Mouse (Mus musculus): ENCODE measurements around the gene Tatdn2. TPM values are rescaled to one million over a fixed set of nuclear protein-coding genes. Genes with fewer than 3 reads are reported as not detected.
"Not testable (repeated sequence)": the region's sequence is repeated elsewhere in the genome, so short reads cannot be mapped to it uniquely, and the experiment has no call there.

Tatdn2 gene
- total RNA-seq, 2 experiments from 2014 or later, result 55.3 to 57.1 TPM

DNA sequence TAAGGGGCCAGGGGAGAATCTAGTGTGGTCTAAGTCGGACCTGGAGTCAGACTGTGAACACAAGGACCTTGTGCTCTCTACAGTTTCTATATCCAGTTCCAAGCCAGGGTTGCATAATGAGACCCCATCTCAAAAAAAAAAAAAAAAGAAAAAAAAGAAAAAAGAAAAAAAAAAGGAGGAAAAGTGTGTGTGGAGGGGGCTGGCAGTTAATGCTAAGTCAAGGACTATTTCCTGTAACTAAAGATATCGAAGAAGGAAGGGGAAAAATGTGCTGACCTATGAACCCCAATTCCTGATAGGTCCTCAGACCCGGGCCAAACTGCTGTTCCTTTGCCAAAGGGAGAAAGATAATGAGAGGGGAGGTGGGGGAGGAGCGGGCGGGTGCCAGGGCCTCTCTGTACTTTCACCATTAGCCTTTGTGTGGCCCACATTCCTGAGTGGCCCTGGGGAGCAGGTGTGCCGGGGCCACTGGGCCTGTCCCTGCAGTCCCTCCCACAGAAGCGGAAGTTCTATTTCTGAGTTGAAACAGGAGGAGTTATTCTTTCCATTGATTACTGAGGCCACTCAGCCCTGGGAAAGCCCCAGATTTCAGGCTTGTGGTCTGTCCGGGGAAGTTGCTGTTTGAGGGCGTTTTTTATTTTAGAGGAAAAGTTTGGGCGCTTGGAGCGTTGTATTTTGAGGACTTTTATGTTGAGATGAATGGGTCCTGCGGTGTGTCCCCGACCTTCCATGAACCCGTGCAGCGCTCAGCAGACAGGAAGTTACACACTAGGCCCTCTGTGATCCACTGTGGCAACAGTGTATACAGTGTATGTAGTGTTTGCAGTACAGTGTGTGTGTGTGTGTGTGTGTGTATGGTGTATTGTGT, 28.3 kb upstream of the Tatdn2 start:
- intact Hi-C loops (cut with DNase I), result loop anchor here (2.0 kb wide), 1 partner anchor 30 kb away; the partner anchor contains the start of gene Irak2
- peak; percentile 74 for DNase-seq (ENCODE audit: low spot score)

DNA sequence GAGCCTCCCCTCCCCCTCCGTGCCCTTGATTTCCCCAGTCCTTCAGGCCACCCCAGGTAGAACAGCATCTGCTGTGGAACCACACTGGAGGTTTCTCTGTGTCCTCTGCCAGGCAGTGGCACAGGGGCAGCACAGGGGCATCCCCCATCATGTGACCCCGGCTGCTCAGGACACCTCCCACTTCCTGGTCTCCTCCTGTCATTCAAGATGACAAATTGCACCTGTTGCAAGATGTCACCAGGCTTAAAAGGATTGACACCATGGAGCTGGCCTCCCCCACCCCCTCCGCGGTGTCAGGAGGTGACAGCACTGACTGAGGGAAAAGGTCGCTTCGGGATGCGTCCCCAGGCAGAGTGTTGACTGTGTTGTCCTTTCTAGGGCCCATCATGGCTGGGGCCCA, 27.0 kb upstream of the Tatdn2 start:
- no peak for DNase-seq (ENCODE audit: low spot score)
- intact Hi-C loops (cut with DNase I), result loop anchor here (2.0 kb wide), 1 partner anchor 31 kb away; the partner anchor contains the start of gene Irak2

DNA sequence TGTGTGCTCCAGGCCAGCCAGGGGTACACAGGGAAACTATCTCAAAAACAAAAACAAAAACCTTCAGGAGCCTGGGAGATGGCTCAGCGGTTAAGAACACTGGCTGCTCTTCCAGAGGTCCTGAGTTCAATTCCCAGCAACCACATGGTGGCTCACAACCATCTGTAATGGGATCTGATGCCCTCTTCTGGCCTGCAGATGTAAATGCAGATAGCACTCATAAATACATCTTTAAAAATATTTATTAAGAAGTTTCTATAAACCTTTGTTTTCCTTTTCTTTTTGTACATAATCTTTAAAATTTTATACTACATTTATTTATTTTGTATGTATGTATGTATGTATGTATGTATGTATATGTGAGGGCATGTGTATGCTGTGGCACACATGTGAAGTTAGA, 24.8 kb upstream of the Tatdn2 start:
- DNase-seq (ENCODE audit: low spot score); intact Hi-C loops (cut with DNase I): not testable (repeated sequence)

DNA sequence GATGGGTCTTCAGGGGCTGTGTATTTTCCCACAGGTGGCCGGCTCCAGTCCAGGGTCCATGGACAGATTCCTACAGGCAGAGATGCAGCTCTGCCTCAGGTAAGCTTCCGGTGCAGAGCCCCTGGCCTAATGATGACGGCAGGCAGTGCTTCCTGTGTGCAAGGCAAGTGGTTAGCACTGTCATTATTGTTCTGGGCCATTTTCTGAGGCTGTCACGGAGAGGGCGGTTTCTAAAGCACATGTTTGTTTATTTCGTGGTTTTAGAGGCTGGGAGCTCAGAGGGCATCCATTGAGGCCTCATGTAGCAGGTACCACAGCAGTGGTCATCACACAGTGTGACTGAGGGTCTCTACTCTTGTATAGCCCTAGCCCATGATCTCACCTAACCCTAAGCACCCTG, 23.9 kb upstream of the Tatdn2 start:
- no peak for DNase-seq (ENCODE audit: low spot score)
- intact Hi-C loops (cut with DNase I), result no loop called here

DNA sequence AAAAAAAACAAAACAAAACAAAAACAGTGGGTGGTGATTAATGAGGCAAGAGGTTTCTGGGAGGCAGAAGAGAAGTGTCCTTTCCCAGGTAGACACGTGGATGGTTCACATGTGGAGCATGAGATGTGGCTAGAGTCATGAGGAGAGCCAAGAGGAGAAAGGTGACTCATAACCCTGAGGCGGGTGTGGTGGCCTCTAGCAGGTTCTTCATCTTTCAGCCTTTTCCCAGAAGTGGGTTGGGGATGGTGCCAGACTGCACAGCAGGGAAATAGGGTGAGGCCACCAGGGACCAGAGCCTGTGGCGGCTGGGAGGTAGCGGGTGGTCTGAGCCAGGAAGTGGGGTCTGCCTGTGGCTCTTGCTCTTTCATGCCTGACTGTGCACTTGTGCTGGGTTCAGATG, 21.6 kb upstream of the Tatdn2 start:
- DNase-seq (ENCODE audit: low spot score), result no peak
- intact Hi-C loops (cut with DNase I), result no loop called here

DNA sequence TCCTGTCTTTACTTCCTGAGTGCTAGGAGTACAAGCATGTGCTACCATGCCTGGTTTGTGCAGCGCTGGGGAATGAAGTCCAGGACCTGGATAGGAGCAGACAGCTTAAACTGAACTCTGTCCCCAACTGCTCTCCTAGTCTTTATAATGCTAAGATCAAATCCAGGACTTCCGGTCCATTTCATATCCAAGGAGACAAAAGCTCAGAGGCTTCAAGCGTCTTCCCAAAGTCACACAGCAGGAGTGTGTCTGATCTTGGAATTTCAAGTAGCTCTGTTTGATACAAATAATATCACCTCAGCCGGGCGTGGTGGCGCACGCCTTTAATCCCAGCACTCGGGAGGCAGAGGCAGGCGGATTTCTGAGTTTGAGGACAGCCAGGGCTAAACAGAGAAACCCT, 20.9 kb upstream of the Tatdn2 start:
- intact Hi-C loops (cut with DNase I), result no loop called here
- DNase-seq (ENCODE audit: low spot score), result no peak

DNA sequence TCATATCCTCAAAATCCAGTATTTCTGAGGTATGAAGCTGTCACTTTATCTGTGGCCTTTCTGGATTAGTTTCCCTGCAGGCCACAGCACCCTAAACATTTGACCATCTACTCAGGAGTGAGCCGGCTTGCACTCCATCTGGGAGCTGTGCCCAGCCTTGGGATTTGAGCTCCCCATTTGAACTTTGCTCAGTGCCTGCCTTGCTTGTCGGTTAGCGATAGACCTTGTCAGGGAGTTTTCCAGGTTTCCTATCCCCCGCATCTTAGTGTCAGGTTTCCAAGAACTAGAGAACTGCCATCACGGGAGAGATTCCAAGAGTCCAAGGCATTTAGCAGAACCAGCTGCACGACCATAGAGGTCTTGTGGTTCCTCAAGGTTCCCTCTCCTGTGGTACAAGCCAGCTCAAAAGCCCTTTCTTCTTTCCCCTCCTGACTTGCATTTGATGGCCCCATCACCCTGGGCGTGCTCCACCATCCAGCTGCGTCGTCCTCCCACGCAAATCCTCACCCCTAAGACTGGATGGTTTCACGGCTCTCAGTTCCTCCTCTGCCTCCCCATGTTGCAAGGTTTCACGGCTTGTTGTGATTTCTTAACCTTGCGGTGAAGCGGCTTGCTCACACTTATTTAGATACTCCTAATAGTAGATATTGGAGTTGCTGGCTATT, 19.6 kb upstream of the Tatdn2 start:
- DNase-seq (ENCODE audit: low spot score), result no peak
- intact Hi-C loops (cut with DNase I), result no loop called here

DNA sequence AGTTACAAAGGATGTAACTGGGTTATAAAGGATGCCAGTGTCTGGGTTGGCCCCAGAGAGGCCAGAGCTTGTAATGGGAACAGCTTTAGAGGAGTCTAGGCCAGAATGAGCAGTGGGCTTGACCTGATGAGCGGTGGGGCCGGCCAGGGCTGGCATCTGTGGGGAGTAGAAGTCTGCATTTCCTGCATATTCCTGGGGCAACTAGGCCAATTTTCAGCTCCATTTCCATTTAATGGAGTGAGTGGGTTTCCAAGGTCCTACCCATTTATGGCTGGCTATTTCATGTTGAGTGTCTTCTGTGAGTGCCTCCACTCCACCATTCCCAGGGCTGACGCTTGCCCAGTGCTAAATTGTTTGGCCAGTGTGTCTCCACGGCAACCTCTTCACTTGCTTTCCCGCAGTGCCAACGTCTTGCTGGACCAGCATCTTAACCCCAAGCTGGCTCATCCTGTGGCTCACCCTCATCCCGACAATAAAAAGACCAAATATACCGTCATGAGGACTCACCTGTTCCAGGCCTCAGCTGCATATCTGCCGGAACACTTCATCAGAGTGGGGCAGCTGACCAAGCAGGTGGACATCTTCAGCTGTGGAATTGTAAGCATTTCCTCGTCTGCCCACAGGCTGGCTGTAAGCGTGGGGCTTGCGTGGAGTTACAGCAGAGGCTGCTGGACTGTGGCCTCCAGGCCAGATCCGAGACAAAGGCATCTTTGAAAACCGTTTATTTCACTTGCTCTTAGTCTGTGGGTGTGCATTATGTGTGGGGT, 18.4 kb upstream of the Tatdn2 start:
- intact Hi-C loops (cut with DNase I), result no loop called here
- DNase-seq (ENCODE audit: low spot score), result no peak

DNA sequence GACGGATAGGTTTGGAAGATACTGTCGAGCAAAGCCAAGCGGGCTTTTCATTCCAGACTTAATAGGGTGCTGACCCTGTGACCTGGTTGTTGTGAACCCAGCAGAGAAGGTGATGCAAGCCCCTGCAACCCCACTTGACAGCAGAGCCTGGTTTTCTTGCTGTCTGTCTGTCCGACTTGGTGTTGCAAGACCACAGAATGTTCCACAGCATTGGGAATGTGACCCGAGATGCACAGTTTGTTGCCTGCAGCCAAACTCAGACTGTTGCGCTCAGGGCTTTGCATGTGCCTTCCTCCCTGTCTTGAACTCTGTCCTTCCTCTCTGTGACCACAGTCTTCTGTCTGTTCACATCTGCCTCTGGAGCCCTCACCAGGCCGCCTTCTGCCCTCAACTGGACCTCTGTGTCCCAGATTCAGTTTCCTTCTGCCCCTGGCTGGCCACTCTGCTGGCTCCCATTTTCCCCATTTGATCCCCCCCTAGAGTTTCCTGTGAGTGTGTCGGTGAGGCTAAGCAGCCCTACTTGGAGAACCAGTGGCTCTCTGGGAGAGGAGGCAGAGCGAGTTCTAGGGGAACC, 16.8 kb upstream of the Tatdn2 start:
- intact Hi-C loops (cut with DNase I), result no loop called here

DNA sequence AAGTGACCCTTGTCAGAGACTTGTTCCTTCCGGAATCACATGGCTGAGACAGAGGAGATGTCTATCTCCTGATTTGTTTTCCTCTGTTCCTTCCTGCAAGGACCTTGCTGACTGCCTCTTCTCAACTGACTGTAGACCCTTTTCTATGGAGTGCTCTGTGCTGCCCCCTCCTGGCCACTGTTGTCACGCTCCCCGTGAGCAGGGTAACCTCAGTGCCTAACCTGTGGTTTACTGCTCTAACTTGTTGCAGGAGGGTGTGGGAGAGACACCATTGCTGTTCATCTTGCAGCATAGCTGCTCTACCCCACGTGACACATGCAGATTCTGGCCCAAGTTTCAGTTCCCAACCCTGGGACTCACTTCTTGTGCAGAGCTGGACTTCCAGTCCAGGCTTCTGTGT, 15.6 kb upstream of the Tatdn2 start:
- intact Hi-C loops (cut with DNase I), result loop anchor here (1.0 kb wide), 1 partner anchor 43 kb away; the partner anchor contains the start of gene Irak2

More for the DNA sequence above, 16.8 kb upstream of the Tatdn2 start:
- DNase-seq (ENCODE audit: low spot score), result no peak

DNA sequence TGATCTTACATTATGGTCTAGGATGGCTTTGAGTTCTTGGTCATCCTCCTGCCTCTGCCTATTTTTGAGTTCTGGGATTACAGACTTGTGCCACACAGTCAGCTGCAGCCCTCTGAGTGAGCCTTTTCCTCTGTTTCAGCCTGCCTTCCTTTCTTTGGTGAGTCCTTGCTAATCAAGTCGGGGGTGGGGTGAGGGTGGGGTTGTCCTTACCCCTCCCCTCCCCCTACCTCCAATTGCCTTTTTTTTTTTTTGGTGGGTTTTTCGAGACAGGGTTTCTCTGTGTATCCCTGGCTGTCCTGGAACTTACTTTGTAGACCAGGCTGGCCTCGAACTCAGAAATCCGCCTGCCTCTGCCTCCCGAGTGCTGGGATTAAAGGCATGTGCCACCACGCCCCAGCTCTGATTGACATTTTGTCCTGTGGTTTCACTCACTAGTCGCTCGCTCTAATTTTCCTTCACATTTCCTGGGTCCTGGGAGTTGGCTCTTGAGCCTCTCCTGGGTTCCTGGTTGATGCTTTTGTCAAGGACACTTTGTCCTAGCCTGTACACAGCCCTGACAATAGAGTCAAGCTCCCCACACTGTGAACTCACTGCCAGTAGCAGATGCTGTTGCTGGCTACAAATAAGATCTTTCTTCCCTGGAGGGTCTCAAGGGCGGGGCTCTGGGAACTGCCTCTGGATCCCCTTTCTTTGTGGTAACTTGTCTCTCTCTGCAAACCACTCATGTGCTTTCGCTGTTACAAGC, 13.6 kb upstream of the Tatdn2 start:
- DNase-seq (ENCODE audit: low spot score), result no peak
- intact Hi-C loops (cut with DNase I), result no loop called here

More for the DNA sequence above, 15.6 kb upstream of the Tatdn2 start:
- DNase-seq (ENCODE audit: low spot score), result peak; percentile 64

DNA sequence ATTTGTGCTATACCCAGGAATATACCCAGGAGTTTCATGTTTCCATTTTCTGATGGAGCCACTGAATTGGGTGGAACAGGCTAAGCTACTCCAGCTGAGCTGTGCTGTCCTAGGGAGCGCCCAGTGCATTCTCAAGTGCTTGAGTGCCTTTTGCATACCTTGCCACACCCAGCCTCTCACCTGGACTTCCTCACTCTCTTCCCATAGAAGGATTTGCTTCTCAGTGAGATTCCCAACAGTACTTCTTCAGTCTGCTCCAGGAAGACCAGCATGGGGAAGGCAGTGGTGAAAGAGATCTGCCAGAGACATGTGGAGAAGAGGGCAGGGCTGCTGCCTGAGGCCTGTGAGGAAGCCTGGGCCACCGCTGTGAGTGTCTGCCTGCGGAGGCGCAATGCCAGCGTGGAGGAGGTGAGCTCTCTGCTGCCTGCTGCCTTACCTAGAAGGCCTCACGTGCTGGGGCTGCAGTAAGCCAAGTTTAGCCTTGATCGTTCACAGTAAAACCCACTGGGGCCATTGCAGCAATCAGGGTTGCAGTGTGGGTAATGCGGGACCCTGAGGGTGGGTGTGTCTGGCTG, 10.2 kb upstream of the Tatdn2 start:
- no peak for DNase-seq (ENCODE audit: low spot score)
- intact Hi-C loops (cut with DNase I), result no loop called here

DNA sequence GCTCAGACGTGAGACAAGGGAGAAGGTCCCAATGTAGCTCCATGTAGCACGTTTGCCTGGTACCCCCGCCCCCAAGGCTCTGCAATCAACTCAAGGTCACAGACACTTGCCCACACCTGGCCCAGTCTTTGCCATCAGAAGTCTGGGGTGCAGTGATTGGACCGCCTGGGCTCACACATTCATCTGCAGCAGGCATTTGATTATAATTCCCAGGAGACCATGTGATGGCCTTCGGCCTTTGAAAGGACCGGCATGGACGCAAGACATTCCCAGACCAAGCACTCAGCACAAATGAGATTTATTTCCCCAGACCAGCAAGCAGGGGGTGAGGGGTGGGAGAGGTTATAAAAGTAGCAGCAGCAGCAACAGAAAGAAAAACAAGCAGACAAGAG, 6.8 kb upstream of the Tatdn2 start:
- DNase-seq (ENCODE audit: low spot score), result no peak
- intact Hi-C loops (cut with DNase I), result loop anchor here (10.0 kb wide), 1 partner anchor 205 kb away; the partner anchor contains the start of gene Creld1

DNA sequence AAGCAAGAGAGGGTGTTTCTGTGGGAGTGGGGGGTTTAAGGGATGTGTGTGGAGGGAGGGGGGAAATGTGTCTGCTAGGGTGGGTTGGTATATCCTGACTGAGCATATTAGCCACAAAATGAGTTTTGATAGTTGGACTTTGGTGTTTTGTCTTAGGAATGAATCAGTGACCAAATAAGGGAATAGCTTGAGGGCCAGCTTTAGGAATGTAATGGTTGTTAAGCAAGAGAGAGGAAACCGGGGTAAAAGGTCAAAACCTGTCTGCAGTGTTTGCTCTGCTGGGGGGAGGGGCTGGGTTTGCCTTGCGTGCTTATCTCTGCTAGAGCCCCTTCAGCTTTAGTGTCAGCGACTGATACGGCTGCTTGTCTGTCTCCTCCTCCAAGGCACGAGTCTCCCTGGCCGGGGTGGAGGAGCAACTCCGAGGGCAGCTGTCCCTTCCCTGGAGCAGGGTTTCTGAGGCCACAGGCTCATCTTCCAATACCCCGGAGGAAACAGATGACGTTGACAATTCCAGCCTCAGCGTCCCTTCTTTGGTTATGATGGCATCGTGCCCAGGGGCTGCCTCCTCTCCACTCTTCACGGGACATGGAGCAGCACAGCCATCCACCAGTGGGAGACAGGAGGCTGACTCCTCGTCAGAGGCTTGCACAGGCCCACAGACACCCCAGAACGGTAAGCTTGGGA, 6.3 kb upstream of the Tatdn2 start:
- DNase-seq (ENCODE audit: low spot score), result no peak
- intact Hi-C loops (cut with DNase I), result loop anchor here (10.0 kb wide), 1 partner anchor 206 kb away; the partner anchor contains the start of gene Creld1

DNA sequence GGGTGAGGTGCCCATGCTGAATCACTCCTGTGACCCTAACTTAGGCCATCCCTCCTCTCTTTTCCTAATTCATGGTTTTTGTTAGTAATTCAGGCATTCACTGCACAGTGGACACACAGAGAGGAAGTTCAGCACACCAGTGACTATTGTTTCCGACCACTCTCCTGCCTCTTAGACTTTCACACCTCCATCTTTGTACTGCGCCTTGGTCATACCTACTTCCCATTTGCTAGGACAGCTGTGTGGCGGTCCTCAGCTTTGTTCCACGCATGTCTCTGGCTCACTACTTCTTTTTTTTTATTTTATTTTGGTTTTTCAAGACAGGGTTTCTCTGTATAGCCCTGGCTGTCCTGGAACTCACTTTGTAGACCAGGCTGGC, 5.8 kb upstream of the Tatdn2 start:
- intact Hi-C loops (cut with DNase I), result loop anchor here (10.0 kb wide), 1 partner anchor 206 kb away; the partner anchor contains the start of gene Creld1
- DNase-seq (ENCODE audit: low spot score), result no peak

DNA sequence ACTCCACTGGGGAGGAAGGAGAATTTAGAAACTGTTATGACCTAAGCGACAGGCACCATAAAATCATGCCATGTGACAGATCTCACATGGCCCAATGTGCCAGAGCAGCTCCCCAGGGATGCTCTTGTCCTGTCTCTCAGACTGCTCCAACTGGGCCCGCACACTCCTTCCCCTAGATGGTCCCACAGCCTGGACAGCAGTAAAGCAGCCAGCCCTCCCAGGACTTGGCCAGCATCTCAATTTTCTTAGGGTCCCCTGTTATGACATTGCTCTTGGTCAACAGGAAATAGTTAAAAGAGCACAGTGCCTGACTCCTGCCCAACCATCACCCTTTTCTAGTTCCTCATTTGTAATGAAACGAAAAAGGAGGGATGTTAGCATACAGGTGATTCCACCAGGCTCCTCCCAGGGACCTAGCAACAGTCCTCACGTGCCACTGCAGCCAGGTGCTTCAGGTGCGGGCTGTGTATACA, 4.2 kb upstream of the Tatdn2 start:
- intact Hi-C loops (cut with DNase I), result loop anchor here (10.0 kb wide), 1 partner anchor 208 kb away; the partner anchor contains the start of gene Creld1
- no peak for DNase-seq (ENCODE audit: low spot score)

DNA sequence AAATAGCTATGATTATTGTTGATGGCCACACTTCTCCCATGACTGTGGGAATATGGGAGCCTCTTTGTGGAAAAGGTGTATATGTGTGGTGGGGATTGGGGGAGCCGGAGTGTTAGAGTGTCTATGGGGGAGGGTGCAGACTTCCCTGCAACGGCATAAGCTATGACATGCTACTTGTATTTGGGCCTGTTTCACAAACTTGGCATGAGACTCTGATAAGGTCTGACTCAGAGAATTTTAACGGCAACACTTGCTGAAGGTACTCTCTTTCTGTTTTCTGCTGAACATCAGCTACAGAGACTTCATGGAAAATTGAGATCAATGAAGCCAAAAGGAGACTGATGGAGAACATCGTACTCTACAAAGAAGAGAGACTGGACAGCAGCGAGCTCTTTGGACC, 3.5 kb upstream of the Tatdn2 start:
- intact Hi-C loops (cut with DNase I), result loop anchor here (10.0 kb wide), 1 partner anchor 209 kb away; the partner anchor contains the start of gene Creld1
- DNase-seq (ENCODE audit: low spot score), result no peak

DNA sequence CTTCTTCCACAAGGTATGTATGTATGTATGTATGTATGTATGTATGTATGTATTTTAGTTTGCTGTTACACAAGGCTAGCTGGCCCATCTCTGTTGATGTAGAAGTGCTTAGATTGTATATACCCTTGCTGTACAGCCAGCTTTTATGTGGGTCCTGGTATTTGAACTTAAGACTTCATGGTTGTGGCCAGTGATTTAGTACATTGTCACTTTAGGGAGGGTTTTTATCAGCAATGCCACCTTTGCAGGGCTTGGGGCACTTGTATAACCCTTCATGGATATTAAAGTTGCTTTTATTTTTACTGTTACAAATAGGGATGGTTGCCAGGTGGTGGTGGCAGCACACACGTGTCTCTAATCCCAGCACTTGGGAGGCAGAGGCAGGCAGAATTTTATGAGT, 1.6 kb upstream of the Tatdn2 start:
- DNase-seq (ENCODE audit: low spot score), result no peak
- intact Hi-C loops (cut with DNase I), result loop anchor here (10.0 kb wide), 1 partner anchor 210 kb away; the partner anchor contains the start of gene Creld1
